Mouse (Mus musculus) layer of hippocampus, adult 9-11 months (tissue): ENCODE measurements at regions not wholly inside any gene's neighbourhood (a gene's known extent, or its start where the extent isn't known, plus 50 kb on each side); places are given as distances from the start of the nearest gene placed in this dataset.

Experiments used
- DNase-seq: peaks from one replicate; pipeline ENCODE4 v3.0.0; 2022

GRCm38 (mm10) chr12:86830247-86830585 is 54.4 kb downstream of the Irf2bpl start:
- DNase-seq: no peak

- no peak for DNase-seq
Measured at GRCm38 (mm10) chr12:86829581-86830246, 54.9 kb downstream of the Irf2bpl start.

- DNase-seq: no peak
Measured at GRCm38 (mm10) chr12:86827241-86827606, 57.4 kb downstream of the Irf2bpl start.

GRCm38 (mm10) chr12:86826420-86827240 is 58.0 kb downstream of the Irf2bpl start:
- peak; percentile 86 for DNase-seq

DNA sequence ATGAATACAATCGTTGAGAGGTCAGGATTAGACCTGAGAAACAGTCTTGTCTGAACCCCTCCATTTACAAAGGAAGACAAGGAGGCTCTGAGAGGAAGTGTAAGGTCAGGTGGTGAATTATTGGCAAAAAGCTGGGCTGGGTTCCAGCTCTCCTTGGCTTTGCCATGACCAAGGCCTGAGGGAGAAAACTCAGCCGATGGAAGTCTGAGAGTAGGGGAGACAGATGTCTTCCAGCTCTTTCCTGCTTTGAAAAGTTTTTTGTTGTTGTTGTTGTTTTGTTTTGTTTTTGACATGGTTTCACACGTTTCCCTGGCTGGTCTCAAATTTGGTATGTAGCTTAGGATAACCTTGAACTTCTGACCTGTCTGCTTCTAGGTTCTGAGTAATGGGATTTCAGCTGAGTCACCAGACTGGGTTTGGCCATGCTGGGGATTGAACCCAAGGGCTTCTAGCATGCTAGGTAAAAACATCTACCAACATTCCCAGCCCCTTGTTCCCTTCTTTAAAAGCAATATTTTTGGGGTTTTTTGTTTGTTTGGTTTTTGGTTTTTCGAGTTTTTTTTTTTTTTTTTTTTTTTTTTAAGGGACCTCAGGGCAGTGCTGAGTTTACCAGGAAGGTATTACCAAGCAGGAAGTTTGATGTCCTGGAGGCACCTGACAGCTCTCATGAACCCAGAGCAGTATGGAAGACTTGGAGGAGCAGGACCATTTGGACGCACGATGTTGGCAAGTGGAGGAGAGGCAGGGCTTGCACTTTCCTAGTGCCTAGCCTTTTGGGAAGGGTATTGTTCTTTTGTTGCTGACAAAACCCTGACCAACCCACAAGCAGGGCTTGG is 58.8 kb downstream of the Irf2bpl start:
- DNase-seq: no peak

DNA sequence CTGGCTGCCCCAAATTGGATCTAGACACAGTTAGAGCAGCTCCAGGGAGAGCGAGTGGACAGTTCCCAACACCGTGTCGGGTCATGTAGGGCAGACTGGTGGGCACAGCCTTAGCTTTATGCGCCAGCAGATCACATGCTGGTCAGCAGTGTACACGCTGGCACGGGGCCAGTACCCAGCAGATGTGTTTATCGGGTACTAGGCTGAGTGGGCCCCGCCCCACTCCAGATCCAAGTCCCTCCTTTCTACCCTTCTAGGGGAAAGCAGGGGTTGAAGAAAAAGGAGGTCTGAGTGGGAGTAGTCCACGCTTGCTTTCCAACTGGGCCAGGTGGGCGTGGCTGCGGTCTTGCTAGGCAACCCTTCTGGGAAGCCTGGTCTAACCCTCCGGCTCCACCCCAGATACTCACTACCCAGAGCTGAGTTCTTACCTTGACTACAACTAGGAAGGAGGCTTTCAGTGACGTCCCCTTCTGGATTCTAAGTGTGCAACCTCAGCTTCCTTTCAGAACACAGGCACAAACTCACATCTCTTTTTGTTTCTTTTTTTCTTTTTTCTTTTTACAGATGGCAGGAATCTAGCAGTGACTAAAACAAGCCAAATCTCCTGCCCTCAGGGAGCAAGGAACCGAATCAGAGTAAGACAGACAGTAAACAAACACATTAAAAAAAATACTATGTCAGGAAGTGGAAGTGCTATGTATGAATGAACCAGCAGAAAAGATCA is 59.6 kb downstream of the Irf2bpl start:
- DNase-seq: peak; percentile 92

DNA sequence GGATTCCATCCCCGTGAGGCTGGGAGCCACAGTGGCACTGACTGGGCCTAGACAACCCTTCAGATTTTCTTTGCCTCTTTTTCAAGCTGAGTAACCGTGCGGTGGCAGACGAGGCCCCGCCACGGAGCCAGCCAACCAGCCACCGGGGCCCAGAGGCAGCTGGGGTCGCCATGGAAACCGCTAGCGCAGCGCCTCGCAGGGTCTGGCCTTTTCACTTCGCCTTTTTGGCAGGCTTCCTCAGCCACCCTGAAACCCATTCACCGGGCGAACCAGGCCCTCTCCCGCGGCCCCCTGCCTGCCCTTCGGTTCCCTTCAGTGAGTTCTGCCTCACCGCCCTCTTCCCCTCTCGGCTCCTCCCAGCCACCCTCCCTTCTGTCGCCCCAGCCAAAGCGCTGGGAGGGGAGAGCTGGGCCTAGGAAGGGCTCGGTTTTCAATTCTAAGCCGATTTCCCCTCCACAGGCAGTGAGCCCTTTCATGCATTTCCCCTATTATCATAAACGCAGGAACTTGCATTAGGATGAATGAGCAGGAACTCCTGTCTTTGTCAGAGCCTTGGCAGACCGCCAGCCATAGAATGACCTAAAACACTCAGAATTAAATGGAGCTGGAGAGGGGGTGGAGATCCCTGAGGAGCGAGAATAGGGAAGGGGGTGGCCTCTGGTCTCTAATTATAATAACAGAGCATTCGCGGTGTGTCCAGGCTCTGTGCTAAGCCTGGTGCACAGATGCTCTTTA is 60.6 kb downstream of the Irf2bpl start:
- DNase-seq: peak; percentile 92

DNA sequence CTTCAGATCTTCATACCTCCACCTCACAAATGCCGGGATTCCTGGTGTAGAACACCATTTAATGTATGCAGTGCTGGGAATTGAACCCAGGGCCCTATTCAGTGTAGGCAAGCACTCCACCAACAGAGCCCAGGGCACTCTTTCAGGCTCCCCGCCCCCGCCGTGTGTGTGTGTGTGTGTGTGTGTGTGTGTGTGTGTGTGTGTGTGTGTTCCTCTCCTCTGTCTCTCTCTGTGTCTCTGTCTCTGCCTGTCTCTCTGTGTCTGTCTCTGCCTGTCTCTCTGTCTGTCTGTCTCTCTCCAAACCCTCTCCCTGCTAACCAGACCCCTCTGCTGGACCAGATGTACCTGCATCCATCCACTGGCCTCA is 61.1 kb downstream of the Irf2bpl start:
- no peak for DNase-seq

- DNase-seq: no peak
Measured at GRCm38 (mm10) chr12:86821183-86821582, 63.4 kb downstream of the Irf2bpl start.

- no peak for DNase-seq
Measured at GRCm38 (mm10) chr12:86819568-86819967, 65.0 kb downstream of the Irf2bpl start.

- DNase-seq: no peak
Measured at GRCm38 (mm10) chr12:86819163-86819562, 65.4 kb downstream of the Irf2bpl start.

GRCm38 (mm10) chr12:86818201-86818600 is 66.4 kb downstream of the Irf2bpl start:
- no peak for DNase-seq

DNA sequence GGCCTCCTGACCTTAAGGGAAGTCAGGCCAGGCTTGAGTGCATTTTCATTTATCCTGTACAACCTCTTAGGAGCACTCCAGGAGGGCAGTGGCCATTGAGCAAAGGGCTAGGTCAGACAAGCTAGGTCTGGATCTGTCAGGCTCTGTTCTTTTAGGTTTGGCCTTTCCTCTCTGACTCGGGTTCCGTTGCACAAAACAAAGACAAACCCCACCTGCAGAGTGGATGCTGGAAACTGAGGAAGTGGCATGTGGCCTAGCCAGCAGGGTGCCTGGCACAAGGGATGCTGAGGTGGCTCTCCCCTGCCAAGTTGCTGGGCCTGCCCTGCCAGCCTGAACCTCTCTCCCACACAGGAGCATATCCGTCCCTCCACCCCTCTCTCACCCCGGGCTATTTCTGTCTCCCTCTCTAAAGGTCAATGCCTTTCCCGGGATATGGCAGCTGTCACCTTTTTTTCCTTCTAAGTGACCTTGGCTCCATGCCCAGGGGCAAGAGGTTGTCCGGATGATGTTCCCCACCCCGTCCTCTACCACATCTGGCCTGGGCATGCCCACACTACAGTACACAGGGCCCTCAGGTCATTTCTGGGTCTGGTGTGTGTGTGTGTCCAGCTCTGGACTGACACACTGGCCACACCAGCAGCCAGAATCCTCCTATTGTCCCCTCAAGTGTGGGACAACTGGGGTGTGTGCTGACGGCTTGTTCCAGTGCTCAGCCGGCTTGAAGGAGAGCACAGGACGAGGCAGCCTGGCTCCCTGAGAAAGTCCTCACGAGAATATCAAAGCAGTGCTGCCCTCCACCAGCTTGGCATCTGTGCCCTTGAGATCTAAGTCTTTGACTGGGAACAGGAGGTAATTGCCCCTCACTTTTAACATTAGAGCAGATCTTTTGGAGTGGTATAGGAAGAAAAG is 67.6 kb downstream of the Irf2bpl start:
- no peak for DNase-seq

- peak; percentile 87 for DNase-seq
Measured at GRCm38 (mm10) chr12:86816171-86816701, 68.4 kb downstream of the Irf2bpl start.

DNA sequence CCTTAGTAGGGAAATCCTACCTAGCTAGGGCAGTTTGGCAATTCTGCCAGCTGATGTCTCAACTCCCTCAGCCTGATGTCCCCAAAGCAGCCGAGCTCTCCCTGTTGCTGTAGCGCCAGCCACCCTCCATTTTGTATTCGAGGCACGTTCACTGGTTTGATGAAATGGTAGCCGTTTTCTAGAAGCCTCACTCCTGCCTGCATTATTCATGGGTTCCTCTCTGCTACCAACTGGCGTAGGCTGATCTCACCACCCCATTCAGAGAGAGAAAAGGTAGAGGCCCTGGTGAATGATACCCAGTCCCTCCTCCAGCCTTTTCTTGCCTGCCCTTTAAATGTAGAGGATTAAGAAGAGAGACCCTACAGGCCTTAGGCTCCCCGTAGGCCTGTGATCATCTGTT is 69.9 kb downstream of the Irf2bpl start:
- peak; percentile 64 for DNase-seq
